Mouse (Mus musculus) erythroblast, adult 5-6 weeks (primary cell): ENCODE measurements around the gene Gm10912. TPM values are rescaled to one million over a fixed set of nuclear protein-coding genes. Genes with fewer than 3 reads are reported as not detected.
"Not testable (repeated sequence)": the region's sequence is repeated elsewhere in the genome, so short reads cannot be mapped to it uniquely, and the experiment has no call there.

ENCODE experiments used
- ATAC-seq: replicated peaks from 2 replicates; pipeline ENCODE4 v1.8.0; 2016; ENCODE audit warnings: moderate number of reproducible peaks, mild to moderate bottlenecking, moderate TSS enrichment, inconsistent platforms; ENCODE audit not compliant: poor library complexity, low FRiP score, severe bottlenecking
- total RNA-seq, 2 experiments: library from RNA; stranded (forward) in 1 of 2; stranded (reverse) in 1 of 2; fragments of 150-400 nt in 1 of 2; fragments of 200-764, 138-1000 nt in 1 of 2; gene quantifications; 2 replicates each; pipeline versions ENCODE4 v1.2.3 to v1.2.4; 2015 to 2017; ENCODE audit warnings: low replicate concordance in 2 of 2

The Gm10912 gene
- total RNA-seq, 2 experiments from 2014 or later: 0.26 TPM; not detected in 1

DNA sequence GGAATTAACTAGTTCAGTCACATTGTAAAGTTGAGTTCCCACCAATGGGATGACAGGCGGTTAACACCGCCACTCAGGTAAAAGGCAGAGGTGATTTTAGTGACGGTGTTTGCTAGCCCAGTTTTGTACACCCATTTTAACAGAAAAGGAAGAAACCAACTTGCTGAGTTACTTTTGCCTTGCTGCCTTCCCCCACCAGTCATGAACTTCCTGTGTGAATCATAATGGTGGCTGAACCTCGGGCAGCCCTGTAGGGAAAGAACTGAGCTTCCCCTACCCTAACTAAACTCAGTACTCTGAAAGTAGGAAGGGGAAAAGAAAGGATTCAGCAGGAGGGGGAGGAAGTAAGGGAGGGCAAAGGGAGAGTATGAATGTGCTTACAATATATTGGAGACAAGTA lies 44.4 kb downstream of the Gm10912 start:
- no peak for ATAC-seq

- not testable (repeated sequence) for ATAC-seq
Observed at GRCm38 (mm10) chr2:104111170-104111797, 45.7 kb downstream of the Gm10912 start.

- ATAC-seq: not testable (repeated sequence)
Observed at GRCm38 (mm10) chr2:104113563-104113962, 47.9 kb downstream of the Gm10912 start.

GRCm38 (mm10) chr2:104114898-104115297 lies 49.3 kb downstream of the Gm10912 start:
- ATAC-seq: no peak

Other genes with a start within 250 kb of the Gm10912 start
- gene Lmo2, start 107.8 kb upstream of the Gm10912 start, total RNA-seq (2015; ENCODE audit: low replicate concordance): 827 TPM in 2 replicates
- 564 and 619 TPM in 2 replicates for gene Lmo2, start 107.8 kb upstream of the Gm10912 start, total RNA-seq (2017; ENCODE audit: low replicate concordance)
- 97.2 and 111 TPM in 2 replicates for gene Fbxo3, start 38.1 kb upstream of the Gm10912 start, total RNA-seq (2015; ENCODE audit: low replicate concordance)
- 115 and 124 TPM in 2 replicates for gene Fbxo3, start 38.1 kb upstream of the Gm10912 start, total RNA-seq (2017; ENCODE audit: low replicate concordance)
- 6.1 and 10.4 TPM in 2 replicates for gene 4931422A03Rik, start 37.5 kb upstream of the Gm10912 start, total RNA-seq (2015; ENCODE audit: low replicate concordance)
- not detected in 2 replicates for gene 4931422A03Rik, start 37.5 kb upstream of the Gm10912 start, total RNA-seq (2017; ENCODE audit: low replicate concordance)
- not detected in 2 replicates for gene Gm10799, start 2.7 kb downstream of the Gm10912 start, total RNA-seq (2015; ENCODE audit: low replicate concordance)
- not detected in 2 replicates for gene Gm10799, start 2.7 kb downstream of the Gm10912 start, total RNA-seq (2017; ENCODE audit: low replicate concordance)
- 15.5 and 54.2 TPM in 2 replicates for gene Cd59b, start 4.0 kb downstream of the Gm10912 start, total RNA-seq (2015; ENCODE audit: low replicate concordance)
- gene Cd59b, start 4.0 kb downstream of the Gm10912 start, total RNA-seq (2017; ENCODE audit: low replicate concordance): 6.6 and 15.5 TPM in 2 replicates
- 103 and 127 TPM in 2 replicates for gene Cd59a, start 30.0 kb downstream of the Gm10912 start, total RNA-seq (2015; ENCODE audit: low replicate concordance)
- 72.6 and 76.9 TPM in 2 replicates for gene Cd59a, start 30.0 kb downstream of the Gm10912 start, total RNA-seq (2017; ENCODE audit: low replicate concordance)
- gene A930018P22Rik, start 56.9 kb downstream of the Gm10912 start, total RNA-seq (2015; ENCODE audit: low replicate concordance): not detected in 2 replicates
- not detected in 2 replicates for gene A930018P22Rik, start 56.9 kb downstream of the Gm10912 start, total RNA-seq (2017; ENCODE audit: low replicate concordance)